Mouse (Mus musculus) T-helper 17 cell (primary cell): ENCODE measurements at regions not wholly inside any gene's neighbourhood (a gene's known extent, or its start where the extent isn't known, plus 50 kb on each side); places are given as distances from the start of the nearest gene placed in this dataset.

ENCODE experiments used
- in situ Hi-C, 2 experiments: fragments of 300-600 bp; cut with MboI, MseI; formaldehyde crosslinking; loops; 1 replicate in 1 of 2; 2 replicates in 1 of 2; pipeline ENCODE4 v1.15.1; 2025; ENCODE audit warnings: high pct_unique_total_duplicates in 2 of 2

- in situ Hi-C loops = no loop called here
These were observed 425.1 kb downstream of the Sorl1 start for GRCm38 (mm10) chr9:41699031-41699430.

- in situ Hi-C loops = no loop called here
These were observed 426.3 kb downstream of the Sorl1 start for GRCm38 (mm10) chr9:41697611-41698467.

DNA sequence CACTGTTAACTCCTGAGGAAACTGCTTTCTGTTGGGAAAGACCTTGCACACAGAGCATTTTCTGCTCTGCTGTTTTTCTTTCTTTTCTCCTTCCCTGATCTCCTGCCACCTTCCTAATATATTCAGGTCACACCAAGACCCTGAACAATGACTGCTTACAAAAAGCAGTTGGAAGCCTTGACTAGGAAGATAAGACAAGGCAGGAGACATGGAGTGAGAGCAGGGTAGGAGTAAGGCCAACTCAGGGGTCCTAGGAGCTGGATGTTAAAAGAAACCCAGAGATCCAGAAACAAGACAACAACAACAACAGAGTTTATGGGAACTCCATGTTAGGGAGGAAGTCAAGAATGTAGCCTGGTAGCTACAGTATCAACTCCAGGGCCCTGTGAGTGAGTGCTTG lies 426.9 kb downstream of the Sorl1 start:
- in situ Hi-C loops = no loop called here

DNA sequence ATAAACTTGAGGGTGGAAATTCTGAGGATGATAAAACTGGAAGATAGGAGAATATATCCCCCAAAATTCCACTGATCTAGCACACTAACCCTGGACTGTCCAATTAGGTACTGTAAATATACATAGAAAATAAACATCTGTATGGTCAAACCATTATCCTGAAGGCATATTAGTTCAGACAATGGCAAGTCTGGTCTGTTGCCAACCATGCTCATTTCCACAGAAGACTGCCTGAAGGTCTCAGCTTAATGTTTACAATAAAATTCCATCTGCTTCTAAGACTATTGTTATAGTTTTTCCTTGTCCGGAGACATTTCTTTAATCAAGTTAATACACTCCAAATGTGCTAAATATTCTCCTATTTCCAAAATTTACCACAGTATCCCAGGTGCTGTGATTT lies 441.2 kb downstream of the Sorl1 start:
- in situ Hi-C loops = no loop called here

DNA sequence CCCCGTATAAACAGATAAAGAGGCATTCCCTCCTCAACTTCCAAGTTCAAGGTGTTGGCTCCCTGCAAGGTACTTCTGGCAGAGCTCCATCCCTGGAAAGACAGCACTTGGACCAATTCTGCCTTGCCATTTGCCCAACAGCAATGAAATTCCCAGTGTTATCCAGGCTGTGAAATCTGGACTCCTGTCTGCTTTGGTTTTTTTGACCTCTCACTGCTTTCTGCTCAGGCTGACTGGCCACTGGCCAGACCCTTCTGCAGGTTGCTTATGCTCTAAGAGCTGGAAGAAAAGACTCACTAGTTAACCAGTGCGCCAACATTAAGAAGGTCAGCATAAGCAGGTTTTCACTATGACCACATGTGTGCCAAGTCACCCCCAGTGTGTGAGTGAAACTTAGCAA lies 448.4 kb downstream of the Sorl1 start:
- in situ Hi-C loops = no loop called here

GRCm38 (mm10) chr9:41672958-41673357 lies 451.1 kb downstream of the Sorl1 start:
- in situ Hi-C loops = no loop called here

DNA sequence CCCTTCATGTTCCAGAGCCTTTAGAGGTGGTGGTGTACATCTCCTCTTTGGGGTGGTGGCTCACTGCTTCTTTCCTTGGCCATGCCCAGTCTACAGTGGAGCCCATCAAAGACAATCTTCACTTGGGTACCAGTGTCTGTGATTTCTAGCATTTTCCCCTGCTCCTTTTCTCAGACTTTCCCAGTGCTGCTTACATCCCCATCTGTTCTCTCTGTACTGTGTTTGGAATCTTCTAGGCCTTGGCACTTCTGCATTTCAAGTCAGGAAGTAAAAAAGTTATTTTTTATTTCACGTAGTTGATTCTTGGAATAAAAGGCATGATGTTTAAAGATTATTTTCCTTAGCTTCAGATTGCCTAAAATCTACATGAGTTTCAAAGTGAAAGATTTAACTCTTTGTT lies 455.4 kb downstream of the Sorl1 start:
- in situ Hi-C loops = no loop called here

DNA sequence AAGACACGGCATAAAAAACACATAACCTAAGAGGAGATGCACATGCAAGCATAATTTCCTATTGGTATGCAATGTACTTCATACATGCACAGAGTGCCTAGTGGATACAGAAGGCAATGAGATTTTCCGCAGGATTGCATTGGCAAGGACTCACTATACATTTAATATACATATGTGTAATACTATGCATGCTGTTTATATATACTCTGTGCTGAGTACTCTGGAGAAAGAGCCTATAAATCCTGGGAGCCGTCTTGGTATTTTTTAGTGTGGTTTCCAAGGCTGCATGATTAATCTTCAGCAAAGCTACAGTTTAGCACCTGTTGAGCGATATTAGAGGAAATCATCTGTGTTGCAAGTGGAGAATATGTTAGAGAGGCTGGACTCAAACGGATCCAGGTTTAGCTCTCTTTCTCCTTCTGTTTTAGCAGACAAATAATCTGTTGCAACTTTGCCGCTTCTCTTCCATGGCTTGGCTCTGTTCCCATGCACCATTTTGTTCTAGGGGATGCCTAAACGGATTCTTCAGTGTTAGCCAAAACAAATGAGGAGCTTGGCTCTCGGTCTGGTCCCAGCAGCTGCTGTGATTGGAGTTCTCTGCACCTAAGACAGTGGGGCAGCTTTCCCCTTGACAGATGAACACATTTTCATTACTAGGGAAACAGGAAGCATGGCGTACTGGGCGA lies 459.0 kb downstream of the Sorl1 start:
- in situ Hi-C loops = no loop called here

DNA sequence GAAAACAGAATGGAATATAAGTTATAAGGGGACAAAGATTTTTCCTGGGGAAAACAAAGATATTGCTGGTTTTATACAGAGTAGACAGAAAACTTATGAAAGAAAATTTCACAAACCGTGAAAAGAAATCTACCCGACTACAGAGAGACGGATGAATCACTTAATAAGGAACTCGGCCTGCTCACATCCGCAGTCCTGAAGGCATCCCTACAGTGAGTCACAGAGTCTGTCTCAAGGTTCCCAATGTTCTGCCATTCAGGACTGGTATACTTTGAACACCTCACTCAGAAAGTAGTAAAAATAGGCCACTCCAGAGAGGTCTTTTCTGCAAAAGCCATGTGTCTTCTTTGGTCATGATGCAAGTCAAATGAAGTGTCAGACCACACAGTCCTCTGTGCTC lies 463.5 kb downstream of the Sorl1 start:
- in situ Hi-C loops = no loop called here

GRCm38 (mm10) chr9:41660011-41660410 lies 464.1 kb downstream of the Sorl1 start:
- in situ Hi-C loops = no loop called here

GRCm38 (mm10) chr9:41631564-41632205 lies 470.2 kb upstream of the Ubash3b start:
- in situ Hi-C loops = no loop called here

DNA sequence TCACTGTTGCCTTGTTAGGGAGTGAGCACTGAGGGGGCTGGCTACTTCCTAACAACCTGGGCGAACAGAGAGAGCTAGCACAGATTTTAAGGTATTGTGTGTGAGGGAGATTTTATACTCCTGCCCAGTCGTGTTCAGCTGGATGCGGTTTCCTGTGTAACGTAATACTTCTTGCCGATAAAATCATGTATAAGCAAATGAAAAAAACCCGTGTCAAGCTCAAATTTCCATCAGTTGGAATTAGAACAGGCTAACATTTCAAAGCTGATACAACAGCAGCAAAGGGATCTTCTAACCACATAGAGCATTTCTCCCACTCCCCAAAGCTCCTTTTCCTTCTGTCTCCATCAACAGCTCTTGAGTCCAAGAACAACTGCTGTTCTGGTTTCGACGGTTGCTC lies 459.8 kb upstream of the Ubash3b start:
- in situ Hi-C loops = no loop called here

DNA sequence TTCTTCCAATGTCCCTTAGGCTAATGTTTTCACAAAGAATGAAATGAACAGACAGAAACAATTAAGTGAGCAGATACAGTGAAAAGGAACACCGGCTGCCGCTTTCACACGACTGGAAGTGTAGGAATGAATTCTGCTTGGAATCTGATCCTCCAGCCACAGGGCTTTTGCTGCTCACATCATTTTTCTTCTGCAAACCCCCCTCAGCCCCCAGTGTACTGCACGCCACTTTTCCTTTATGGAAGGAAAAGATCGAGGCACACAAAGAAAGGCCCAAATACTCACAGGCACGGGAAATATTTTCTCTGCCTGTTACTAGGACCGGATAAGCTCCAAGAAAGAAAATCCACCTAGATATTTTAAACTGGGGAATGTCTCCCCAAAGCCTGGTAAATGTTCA lies 452.5 kb upstream of the Ubash3b start:
- in situ Hi-C loops = no loop called here

GRCm38 (mm10) chr9:41612802-41613550 lies 451.5 kb upstream of the Ubash3b start:
- in situ Hi-C loops = no loop called here

DNA sequence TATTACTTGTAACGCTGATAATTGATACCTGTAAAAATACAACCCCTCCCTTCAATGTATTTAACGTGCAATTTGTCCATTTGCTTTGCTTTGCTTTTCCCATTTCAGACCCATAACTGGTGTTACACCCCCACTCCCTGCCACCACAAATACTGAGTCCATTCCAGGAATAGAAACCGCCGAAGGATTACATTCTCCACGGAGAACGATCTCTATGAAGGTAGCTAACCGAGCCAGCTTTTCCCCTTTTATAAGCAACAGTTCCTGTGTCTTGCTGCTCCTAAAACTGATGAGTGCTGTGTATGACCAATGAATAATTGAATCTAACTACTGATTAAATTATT lies 450.9 kb upstream of the Ubash3b start:
- in situ Hi-C loops = no loop called here

GRCm38 (mm10) chr9:41611534-41612451 lies 450.3 kb upstream of the Ubash3b start:
- in situ Hi-C loops = no loop called here

DNA sequence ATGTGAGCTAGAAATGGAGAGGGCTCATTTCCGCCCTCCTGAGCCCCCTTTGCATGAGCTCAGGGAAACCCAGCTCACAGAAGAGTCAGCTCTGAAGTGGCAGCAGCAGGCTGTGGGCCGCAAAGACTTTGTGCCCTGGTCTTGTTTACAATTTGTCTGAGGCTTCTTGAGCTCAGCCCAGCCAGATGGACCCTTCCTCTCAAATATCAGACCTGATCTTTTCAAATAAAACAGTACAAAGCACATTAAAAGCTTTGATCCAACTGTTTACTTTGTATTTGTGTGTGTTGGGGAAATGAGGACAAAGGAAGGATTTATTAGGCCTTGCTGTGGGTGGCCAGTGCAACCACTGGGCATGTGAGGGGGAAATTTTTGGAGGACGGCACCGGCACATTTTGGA lies 448.9 kb upstream of the Ubash3b start:
- in situ Hi-C loops = no loop called here

- in situ Hi-C loops = no loop called here
These were observed 444.6 kb upstream of the Ubash3b start for GRCm38 (mm10) chr9:41606136-41606535.

- in situ Hi-C loops = no loop called here
These were observed 443.4 kb upstream of the Ubash3b start for GRCm38 (mm10) chr9:41604916-41605315.

DNA sequence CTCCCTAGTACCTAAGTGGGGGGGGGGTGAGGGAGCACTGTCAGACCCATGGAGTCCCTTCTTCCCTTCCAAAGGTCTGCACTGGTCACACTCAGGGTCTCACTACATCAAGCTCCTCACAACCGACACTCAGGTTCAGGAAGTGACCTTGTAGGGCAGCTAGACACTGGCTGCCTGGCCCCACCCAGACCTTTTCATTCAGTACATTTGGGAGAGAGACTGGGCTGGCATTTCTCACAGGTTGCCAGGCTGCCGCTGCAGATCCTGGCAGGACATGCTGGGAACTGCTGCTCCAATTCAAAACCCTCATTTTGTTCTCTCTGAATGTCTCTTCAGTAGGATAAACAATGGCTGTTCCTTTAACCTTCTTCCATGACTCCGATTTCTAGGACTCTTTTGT lies 439.3 kb upstream of the Ubash3b start:
- in situ Hi-C loops = no loop called here

GRCm38 (mm10) chr9:41599874-41600273 lies 438.4 kb upstream of the Ubash3b start:
- in situ Hi-C loops = no loop called here
